Mouse (Mus musculus): ENCODE data around the gene Lce3d.

Lce3d gene

GRCm38 (mm10) chr3:92957090-92957489 lies at the start of gene Lce3d:
Gene Lce3d, plus strand, starts transcription at chr3:92957390.
- no peak for DNase-seq (ENCODE audit: low spot score in 2 of 2)

DNA sequence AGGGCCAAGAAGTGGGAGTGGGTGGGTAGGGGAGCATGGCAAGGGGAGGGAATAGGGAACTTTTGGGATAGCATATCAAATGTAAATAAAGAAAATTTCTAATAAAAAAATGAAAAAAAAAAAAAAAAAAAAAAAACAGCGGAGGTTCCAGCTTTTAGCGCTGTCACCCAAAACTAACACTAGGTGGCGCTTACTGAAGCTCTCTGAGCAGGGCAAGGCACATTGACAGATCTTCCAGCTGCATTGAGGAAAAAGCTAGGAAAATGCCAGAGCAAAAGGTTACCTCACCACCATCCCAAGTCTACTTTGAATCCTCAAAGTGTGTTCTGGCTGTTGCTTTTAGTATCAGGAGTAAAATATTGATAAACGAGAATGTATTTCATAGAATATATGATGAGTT lies 49.6 kb upstream of the Lce3d start:
- peak in 1 of 2 experiments; percentile 3 for DNase-seq (ENCODE audit: low spot score in 2 of 2)

DNA sequence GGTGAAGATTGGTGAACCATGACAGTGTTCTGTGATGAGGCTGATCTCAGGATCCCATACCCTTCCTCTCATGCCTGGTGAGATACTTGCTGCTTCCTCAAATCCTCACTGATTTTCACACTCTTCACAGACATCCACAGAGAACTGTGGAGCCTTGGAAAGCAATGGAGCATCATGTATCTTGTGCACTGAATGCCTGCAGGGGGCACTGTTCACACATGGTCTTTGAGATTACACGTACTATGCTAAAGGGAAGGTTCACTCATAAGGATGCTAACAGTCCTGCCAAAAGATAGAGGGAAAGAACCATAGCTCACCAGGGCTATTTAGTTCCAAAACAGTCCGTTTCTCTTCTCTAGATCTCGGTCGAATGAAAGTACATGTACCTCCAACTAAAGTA lies 36.8 kb upstream of the Lce3d start:
- peak; percentile 31 to 32 for DNase-seq (ENCODE audit: low spot score in 2 of 2)

GRCm38 (mm10) chr3:92926130-92926529 lies 31.1 kb upstream of the Lce3d start, which contains the start of gene Lce3a:
Gene Lce3a, minus strand, starts transcription at chr3:92926230.
- no peak for DNase-seq (ENCODE audit: low spot score in 2 of 2)

DNA sequence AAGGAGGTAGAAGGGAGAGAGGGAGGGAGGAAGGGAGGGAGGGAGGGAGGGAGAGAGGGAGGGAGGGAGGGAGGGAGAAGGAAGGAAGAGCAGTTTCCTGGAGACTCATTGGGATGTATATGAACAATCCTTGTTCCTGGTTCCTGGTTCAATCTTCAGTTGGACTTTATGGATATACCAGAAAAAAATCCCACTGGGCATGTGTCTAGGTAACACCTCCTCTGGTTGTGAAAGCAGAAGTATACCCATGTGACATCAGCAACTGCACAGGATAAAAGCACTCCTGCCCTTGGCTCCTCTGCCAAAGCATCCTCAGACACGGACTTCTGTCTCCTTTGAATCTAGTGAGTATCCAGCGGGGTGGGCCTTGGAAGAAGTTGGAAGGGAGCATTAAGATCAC lies 24.5 kb upstream of the Lce3d start, which contains the start of gene Lce3b:
Gene Lce3b (plus strand): TSS at position 301 of the 400 bp plus-strand sequence.
- no peak for DNase-seq (ENCODE audit: low spot score in 2 of 2)

- no peak for DNase-seq (ENCODE audit: low spot score in 2 of 2)
Measured at GRCm38 (mm10) chr3:92944186-92944585, 13.0 kb upstream of the Lce3d start, which contains the start of gene Lce3c. Gene Lce3c, plus strand, starts transcription at chr3:92944486.

DNA sequence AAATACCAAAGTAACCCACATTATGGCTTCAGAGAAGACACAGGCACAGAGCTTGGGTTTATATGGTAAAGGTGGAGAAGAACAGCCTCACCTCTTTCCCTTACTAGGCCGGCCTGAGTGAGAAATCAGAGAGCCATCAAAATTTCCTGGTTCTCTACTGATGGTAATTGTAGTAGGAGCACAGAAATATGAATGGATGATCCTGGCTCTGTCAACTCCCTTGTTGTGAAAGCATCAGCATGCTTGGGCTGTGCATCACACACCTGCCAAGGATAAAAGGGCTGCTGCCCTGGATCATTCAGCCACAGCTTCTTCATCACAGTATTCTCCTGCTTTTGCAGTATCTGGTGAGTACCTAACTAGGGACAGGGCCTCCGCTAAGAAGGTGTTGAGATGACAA lies 9.6 kb downstream of the Lce3d start, which contains the start of gene Lce3e:
Gene Lce3e (plus strand): TSS at position 301 of the 400 bp plus-strand sequence.
- no peak for DNase-seq (ENCODE audit: low spot score in 2 of 2)

GRCm38 (mm10) chr3:92978484-92978883 lies 21.3 kb downstream of the Lce3d start:
- no peak for DNase-seq (ENCODE audit: low spot score in 2 of 2)

DNA sequence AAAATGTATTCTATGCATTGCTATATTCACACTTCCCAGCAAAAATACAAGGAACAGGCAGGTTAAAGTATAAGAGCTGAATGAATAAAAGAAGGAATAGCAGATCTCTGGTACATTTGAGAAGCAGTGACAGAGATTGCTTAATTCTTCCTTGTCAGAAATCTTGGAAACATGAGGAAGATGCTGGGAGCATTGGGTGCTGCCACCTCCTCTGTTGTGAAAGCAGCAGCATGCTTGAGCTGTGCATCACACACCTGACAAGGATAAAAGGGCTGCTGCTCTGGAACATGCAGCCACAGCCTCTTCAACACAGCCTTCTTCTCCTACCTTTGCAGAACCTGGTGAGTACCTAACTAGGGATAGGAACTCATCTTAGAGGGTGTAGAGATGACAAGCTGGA lies 34.7 kb downstream of the Lce3d start, which contains the start of gene Lce3f:
Gene Lce3f (plus strand): TSS at position 301 of the 400 bp plus-strand sequence.
- no peak for DNase-seq (ENCODE audit: low spot score in 2 of 2)

- DNase-seq (ENCODE audit: low spot score in 2 of 2) = peak; percentile 52 to 64
Measured at GRCm38 (mm10) chr3:92998691-92999090, 41.5 kb downstream of the Lce3d start.

GRCm38 (mm10) chr3:93000621-93001020 lies 43.4 kb downstream of the Lce3d start:
- no peak for DNase-seq (ENCODE audit: low spot score in 2 of 2)

- DNase-seq (ENCODE audit: low spot score in 2 of 2) = no peak
Measured at GRCm38 (mm10) chr3:93002843-93003242, 45.7 kb downstream of the Lce3d start.

Data from urinary bladder, postnatal 36 days (tissue).